Mouse (Mus musculus) G1E (cell line): ENCODE measurements around the gene Sorcs1.

Experiments
- CTCF ChIP-seq: IDR thresholded peaks from 2 replicates; pipeline ENCODE4 v1.5.1; 2012; ENCODE audit warnings: low read depth, low read length, inconsistent platforms, mixed read lengths
- TAL1 ChIP-seq: conservative IDR thresholded peaks from 2 replicates; pipeline ENCODE4 v1.6.1; 2012; ENCODE audit warnings: low read depth, low read length, inconsistent platforms, mixed read lengths

GRCm38 (mm10) chr19:50638176-50638575 lies 40.3 kb downstream of the Sorcs1 start:
- TF ChIP-seq CTCF: no peak
- no peak for TF ChIP-seq TAL1
